Mouse (Mus musculus): ENCODE results near the gene Gm42372. TPM values are rescaled to one million over a fixed set of nuclear protein-coding genes. Genes with fewer than 3 reads are reported as not detected.

Gm42372 gene
- polyA plus RNA-seq, 1 experiment from 2014 or later: 0.24 TPM

DNA sequence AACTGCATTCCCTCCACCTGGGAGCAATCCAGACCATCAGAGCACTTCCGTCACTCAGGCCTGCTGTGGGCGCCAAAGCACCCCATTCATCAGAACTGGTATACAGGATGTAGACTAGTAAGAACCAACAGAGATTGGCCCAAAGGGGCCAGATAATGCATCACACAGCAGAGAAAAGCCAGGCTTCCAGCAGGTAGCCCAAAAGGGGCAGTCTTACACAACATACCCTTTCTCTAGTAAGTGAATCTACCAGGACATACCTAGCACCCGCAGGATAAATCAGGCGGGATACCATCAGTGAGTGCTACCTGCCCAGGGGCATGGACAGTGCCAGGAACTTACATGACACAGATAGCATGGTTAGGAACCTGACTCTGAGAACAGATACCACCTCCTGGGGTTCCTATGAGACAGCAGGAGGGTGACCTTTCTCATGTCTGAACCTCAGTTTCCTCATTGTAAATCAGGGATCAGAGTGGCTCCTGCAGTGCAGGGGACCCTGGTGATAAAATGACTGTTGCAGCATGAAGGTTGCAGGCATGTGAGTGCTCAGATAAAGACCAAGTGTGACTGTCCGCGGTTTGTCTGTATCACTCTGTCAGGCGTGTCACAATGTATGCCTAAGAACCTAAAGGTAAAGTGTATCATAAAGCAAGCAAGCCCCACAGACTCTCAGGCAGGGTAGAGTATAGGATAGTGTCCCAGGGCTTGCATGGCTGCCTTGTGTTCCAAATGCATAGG is 36.7 kb downstream of the Gm42372 start:
- Histone ChIP-seq H3K4me3 (no peak overlapping the region), H3K36me3 (peaks cover 90% of the 10 kb centered on the region), H3K4me1 (peaks cover 36% of the 10 kb centered on the region), H3K27me3 (ENCODE audit: insufficient read depth, poor library complexity, severe bottlenecking) (no peaks in the 10 kb centered on the region), H3K9me3 (no peaks in the 10 kb centered on the region), H3K27ac (no peak overlapping the region)
- no peak for DNase-seq (ENCODE audit: low spot score)
- 84% methylated on average over 7 of the region's 7 CpGs for WGBS

GRCm38 (mm10) chr7:17022176-17022575 is 39.3 kb downstream of the Gm42372 start:
- H3K27me3 ChIP-seq (ENCODE audit: insufficient read depth, poor library complexity, severe bottlenecking): no peaks in the 10 kb centered on the region
- no peak overlapping the region for H3K27ac ChIP-seq
- 95% methylated on average over 15 of the region's 15 CpGs for WGBS
- peaks cover 72% of the 10 kb centered on the region for H3K36me3 ChIP-seq
- H3K9me3 ChIP-seq: no peaks in the 10 kb centered on the region
- H3K4me3 ChIP-seq: no peak overlapping the region
- H3K4me1 ChIP-seq: peaks cover 56% of the 10 kb centered on the region
- no peak for DNase-seq (ENCODE audit: low spot score)

DNA sequence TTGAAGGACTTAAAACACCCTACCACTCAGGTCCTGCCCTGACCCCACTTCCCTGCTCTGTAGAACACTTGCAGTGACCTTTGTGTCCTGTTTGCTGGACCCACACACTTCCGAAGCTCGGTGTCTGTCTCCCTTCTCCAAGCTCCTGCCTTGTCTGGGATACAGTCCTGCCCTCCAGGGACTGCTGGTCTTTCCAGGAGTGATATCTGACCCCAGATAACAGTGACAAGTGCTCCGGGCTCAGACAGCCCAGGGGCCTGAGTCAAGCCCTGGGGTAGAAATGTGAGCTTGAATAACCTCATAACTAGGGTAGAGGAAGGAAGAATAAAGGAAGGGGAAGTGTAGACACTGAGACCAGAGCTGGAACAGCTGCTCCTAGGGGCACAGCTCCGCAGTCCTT is 40.8 kb downstream of the Gm42372 start:
- no peak for DNase-seq (ENCODE audit: low spot score)
- 36% methylated on average over 4 of the region's 4 CpGs for WGBS
- Histone ChIP-seq H3K9me3 (no peaks in the 10 kb centered on the region), H3K27me3 (ENCODE audit: insufficient read depth, poor library complexity, severe bottlenecking) (no peaks in the 10 kb centered on the region), H3K4me1 (peaks cover 53% of the 10 kb centered on the region), H3K4me3 (0 out of 2 replicates have a peak overlapping the region, but pooled peaks have one; percentile 5), H3K36me3 (peaks cover 63% of the 10 kb centered on the region), H3K27ac (peak overlapping the region; percentile 69)

DNA sequence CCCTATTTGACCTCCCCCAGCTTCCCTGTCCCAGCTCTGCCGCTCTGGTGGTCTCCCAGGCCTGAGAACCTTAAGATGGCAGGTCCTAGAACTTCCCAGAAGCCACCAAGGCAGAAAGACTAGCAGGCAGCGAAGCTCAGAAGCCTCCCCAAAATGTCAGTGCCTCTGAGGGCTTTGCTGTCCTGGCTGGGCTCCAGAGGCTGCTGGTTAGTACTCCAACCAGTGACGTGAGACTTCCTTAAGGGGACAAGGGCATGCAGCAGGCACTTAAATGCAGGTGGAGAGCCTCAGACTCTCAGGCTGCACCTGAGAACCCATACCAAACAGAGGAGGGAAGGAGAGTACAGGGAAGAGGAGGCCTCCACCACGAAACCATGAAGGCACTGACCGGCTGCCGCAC is 41.3 kb downstream of the Gm42372 start:
- no peak overlapping the region for H3K4me3 ChIP-seq
- H3K27me3 ChIP-seq (ENCODE audit: insufficient read depth, poor library complexity, severe bottlenecking): no peaks in the 10 kb centered on the region
- H3K4me1 ChIP-seq: peaks cover 53% of the 10 kb centered on the region
- H3K9me3 ChIP-seq: no peaks in the 10 kb centered on the region
- 80% methylated on average over 6 of the region's 6 CpGs for WGBS
- H3K36me3 ChIP-seq: peaks cover 58% of the 10 kb centered on the region
- peak overlapping the region; percentile 69 for H3K27ac ChIP-seq
- DNase-seq (ENCODE audit: low spot score): no peak

DNA sequence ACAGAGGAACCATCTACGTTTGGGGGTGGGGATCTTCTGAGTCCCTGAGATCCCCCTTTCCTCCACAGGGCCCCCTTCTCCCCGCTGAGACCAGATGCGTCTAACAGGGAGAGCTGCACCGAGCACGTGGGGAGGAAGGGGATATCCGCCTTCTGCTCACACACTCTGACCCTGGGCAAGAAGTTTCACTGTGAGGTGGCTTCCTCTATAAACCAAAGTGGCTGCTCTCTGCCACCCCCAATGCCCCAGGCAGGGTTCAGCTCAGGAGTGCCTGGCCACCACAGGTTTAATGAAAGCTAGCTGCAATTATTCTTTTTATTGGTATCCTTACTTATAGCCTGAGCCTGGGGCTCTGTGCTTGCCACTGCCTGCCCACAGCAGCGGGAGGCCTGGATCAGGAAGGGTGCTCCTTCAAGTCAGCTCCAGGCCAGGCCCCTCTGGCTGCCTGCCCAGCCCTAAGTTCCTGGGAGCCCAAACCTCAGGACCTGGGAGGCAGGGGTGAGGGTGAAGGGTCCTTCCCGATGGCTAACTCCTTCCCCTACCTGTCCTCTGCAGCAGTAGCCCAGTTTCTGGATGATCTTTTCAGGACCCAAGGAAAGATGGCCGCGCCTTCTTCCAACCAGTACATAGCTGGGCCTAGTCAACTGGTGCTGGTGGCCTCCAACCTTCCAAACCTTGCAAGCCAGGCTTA is 42.1 kb downstream of the Gm42372 start:
- H3K27ac ChIP-seq: peak overlapping the region; percentile 69; the same call in 1 of the 2 replicates
- H3K27me3 ChIP-seq (ENCODE audit: insufficient read depth, poor library complexity, severe bottlenecking): no peaks in the 10 kb centered on the region
- peaks cover 53% of the 10 kb centered on the region for H3K4me1 ChIP-seq
- WGBS: 79% methylated on average over 10 of the region's 10 CpGs
- peaks cover 50% of the 10 kb centered on the region for H3K36me3 ChIP-seq
- DNase-seq (ENCODE audit: low spot score): no peak
- no peak overlapping the region for H3K4me3 ChIP-seq
- no peaks in the 10 kb centered on the region for H3K9me3 ChIP-seq

DNA sequence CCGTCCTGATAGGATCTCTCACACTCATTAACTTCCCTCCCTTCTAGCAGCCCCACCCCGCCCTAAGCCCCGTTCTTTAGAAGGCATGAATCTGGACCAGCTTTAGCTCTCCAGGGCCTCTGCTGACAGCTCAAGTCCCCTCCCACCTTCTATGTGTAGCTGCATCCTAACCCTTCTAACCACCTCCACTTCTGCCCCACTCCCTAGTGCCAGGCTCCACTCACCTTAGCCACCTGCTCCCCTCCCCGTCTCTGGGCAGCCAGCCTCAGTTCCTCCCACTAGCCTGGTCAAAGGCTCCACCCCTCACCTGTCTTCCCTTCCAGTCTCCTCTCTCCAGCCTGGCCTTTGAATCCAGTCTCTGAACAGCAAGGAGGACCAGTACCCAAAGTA is 42.6 kb downstream of the Gm42372 start:
- Histone ChIP-seq H3K4me1 (peaks cover 53% of the 10 kb centered on the region), H3K27me3 (ENCODE audit: insufficient read depth, poor library complexity, severe bottlenecking) (no peaks in the 10 kb centered on the region), H3K9me3 (no peaks in the 10 kb centered on the region), H3K27ac (no peak overlapping the region; the same call in 1 of the 2 replicates), H3K4me3 (peak overlapping the region; percentile 82; the same call in 1 of the 2 replicates), H3K36me3 (peaks cover 45% of the 10 kb centered on the region)
- no peak for DNase-seq (ENCODE audit: low spot score)
- 61% methylated on average over 4 of the region's 4 CpGs for WGBS

- WGBS: 56% methylated on average over 9 of the region's 9 CpGs
- no peak for DNase-seq (ENCODE audit: low spot score)
- Histone ChIP-seq H3K27me3 (ENCODE audit: insufficient read depth, poor library complexity, severe bottlenecking) (no peaks in the 10 kb centered on the region), H3K36me3 (peaks cover 39% of the 10 kb centered on the region), H3K4me1 (peaks cover 53% of the 10 kb centered on the region), H3K4me3 (peak overlapping the region; percentile 82), H3K27ac (peak overlapping the region; percentile 13; the same call in 1 of the 2 replicates), H3K9me3 (no peaks in the 10 kb centered on the region)
These were observed 43.2 kb downstream of the Gm42372 start for GRCm38 (mm10) chr7:17025896-17026622.

- peaks cover 52% of the 10 kb centered on the region for H3K4me1 ChIP-seq
- peak overlapping the region; percentile 82 for H3K4me3 ChIP-seq
- no peaks in the 10 kb centered on the region for H3K9me3 ChIP-seq
- peaks cover 31% of the 10 kb centered on the region for H3K36me3 ChIP-seq
- no peak for DNase-seq (ENCODE audit: low spot score)
- WGBS: 5% methylated on average over 24 of the region's 24 CpGs
- no peaks in the 10 kb centered on the region for H3K27me3 ChIP-seq (ENCODE audit: insufficient read depth, poor library complexity, severe bottlenecking)
- peak overlapping the region; percentile 92 for H3K27ac ChIP-seq
These were observed 44.1 kb downstream of the Gm42372 start for GRCm38 (mm10) chr7:17026710-17027587.

DNA sequence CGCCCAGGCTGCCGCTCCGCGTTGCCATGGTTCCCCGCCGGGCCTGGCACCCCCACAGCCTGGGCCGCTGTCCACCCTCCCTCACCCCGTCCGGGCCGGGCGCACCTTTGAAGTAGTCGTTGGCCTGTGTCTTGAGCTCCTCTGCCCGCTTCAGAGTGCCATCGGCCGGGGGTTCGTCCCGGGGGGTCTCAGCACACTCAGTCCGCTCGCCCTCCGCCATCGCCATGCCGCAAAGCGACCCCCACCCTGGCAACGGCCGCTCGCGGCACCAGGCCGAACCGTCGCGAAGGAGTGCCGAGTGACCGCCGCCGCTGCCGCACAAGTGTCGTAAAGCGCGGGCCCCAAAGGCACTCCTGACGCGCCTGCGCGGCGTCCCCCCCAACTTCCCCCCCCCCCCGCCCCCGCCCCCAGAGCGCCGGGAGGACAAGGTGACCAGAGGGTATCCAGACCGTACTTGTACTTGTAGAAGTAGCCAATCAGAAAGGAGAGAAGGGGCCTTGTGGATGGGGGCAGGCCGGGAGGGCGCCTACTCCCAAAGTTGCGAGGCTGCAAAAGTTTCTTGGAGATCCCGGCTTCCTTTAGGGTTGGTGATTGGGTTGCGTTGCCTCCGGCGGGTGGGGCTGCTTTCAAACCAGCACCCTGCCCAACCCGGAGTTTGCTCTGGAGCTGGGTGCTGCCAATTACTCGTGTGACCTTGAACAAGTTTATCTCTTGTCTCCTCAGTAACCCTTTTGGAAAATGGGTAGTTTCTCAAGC is 44.9 kb downstream of the Gm42372 start, which contains the start of gene Ppp5c:
TSS of gene Ppp5c (minus strand) at position 337 of the 756 bp plus-strand sequence.
- Histone ChIP-seq H3K4me3 (peak within 1 kb of the TSS; percentile 82), H3K9me3 (no peaks in the 10 kb centered on the region), H3K27me3 (ENCODE audit: insufficient read depth, poor library complexity, severe bottlenecking) (no peaks in the 10 kb centered on the region), H3K4me1 (peaks cover 44% of the 10 kb centered on the region), H3K27ac (peak within 1 kb of the TSS; percentile 92), H3K36me3 (peaks cover 29% of the 10 kb centered on the region)
- peak; percentile 98 for DNase-seq (ENCODE audit: low spot score)
- under 1% methylated on average over 58 of the region's 58 CpGs for WGBS

DNA sequence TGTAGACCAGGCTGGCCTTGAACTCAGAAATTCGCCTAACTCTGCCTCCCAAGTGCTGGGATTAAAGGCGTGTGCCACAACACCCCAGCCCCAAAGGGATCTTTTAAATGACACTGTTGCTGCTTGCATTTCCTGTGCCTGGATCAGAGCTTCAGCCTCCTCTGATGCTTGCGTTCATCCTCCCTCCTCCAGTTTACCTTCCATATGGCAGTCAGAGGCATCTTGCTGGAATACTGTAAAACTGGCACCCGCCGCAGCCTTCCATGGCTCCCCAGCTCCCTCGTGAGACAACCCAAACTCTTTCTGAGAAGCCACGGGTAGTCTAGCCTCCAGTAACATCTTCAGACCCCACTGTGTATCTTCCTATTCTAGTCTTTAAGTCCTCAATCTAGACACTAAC is 46.0 kb downstream of the Gm42372 start:
- 75% methylated on average over 7 of the region's 7 CpGs for WGBS
- H3K9me3 ChIP-seq: no peaks in the 10 kb centered on the region
- peaks cover 32% of the 10 kb centered on the region for H3K4me1 ChIP-seq
- no peak overlapping the region for H3K27ac ChIP-seq
- H3K36me3 ChIP-seq: peaks cover 33% of the 10 kb centered on the region; the same call in 1 of the 2 replicates
- H3K4me3 ChIP-seq: no peak overlapping the region
- no peaks in the 10 kb centered on the region for H3K27me3 ChIP-seq (ENCODE audit: insufficient read depth, poor library complexity, severe bottlenecking)
- no peak for DNase-seq (ENCODE audit: low spot score)

DNA sequence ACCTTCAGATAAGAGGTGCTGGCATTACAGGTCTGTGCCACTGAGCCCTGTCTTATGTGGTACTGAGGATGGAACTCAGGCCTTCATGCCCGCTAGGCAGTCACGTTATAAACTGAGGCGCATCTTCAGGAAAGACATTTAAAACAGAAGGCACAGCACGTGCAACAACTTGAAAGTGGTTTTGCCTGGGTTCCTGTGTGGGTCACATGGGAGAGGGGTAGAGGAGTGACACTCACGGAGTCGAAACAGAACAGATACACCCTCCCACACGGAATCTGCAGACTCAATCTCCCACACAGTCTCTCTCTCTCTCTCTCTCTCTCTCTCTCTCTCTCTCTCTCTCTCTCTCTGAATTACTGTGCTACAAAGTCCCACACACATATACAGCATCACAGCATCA is 47.4 kb downstream of the Gm42372 start:
- WGBS: 73% methylated on average over 7 of the region's 7 CpGs
- DNase-seq (ENCODE audit: low spot score): no peak
- H3K4me3 ChIP-seq: no peak overlapping the region
- peaks cover 19% of the 10 kb centered on the region for H3K4me1 ChIP-seq
- H3K27ac ChIP-seq: no peak overlapping the region
- H3K27me3 ChIP-seq (ENCODE audit: insufficient read depth, poor library complexity, severe bottlenecking): no peaks in the 10 kb centered on the region
- H3K9me3 ChIP-seq: no peaks in the 10 kb centered on the region
- H3K36me3 ChIP-seq: peaks cover 33% of the 10 kb centered on the region
